Mouse (Mus musculus): ENCODE measurements at regions not wholly inside any gene's neighbourhood (a gene's known extent, or its start where the extent isn't known, plus 50 kb on each side); places are given as distances from the start of the nearest gene placed in this dataset.

DNA sequence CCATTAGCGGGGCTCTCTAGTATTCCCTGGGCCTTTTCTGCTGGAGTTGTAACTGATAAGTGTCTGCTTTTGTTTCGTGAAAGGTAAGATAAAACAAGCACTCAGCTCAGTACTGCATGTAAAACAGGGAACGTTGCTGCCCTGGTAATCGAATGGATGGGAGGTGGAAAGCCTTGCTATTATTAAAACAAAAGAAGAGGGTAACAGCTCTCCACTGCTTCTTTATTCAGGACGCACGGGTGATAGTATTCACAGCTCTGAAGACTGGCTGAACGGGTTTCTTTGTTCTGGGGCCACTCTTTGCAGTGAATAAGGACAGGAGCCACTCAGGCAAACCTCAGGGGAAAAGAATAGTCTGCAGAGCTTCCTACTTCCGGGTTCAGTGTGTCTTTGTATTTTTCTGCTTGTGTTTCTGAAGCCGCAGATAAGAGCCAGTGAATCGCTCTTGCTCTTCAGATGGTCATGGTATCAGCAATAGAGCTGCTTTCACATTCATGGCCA, 185.6 kb upstream of the Auts2 start:
- TF ChIP-seq POLR2AphosphoS2 (IDR thresholded peaks at IDR 0.05; ENCODE audit: low read depth, low read length) (no peak), CTCF (conservative IDR thresholded peaks at IDR 0.05 in 1 of 2, IDR thresholded peaks at IDR 0.05 in 1 of 2; ENCODE audit: low read depth in 2 of 2, low read length in 2 of 2) (no peak), EP300 (IDR thresholded peaks at IDR 0.05; ENCODE audit: low read length) (no peak), POLR2A (IDR thresholded peaks at IDR 0.05; ENCODE audit: low read depth, low read length) (no peak), RCOR1 (conservative IDR thresholded peaks at IDR 0.05; ENCODE audit: low read depth, low read length) (no peak), JUND (conservative IDR thresholded peaks at IDR 0.05; ENCODE audit: low read depth, low read length) (no peak), ZNF384 (IDR thresholded peaks at IDR 0.05; ENCODE audit: low read depth, low read length) (no peak), MAZ (IDR thresholded peaks at IDR 0.05; ENCODE audit: low read depth, low read length) (no peak)

All from CH12.LX (cell line).